11 mouse cellular contexts compared by ENCODE assay signal in the genomic region with DNA sequence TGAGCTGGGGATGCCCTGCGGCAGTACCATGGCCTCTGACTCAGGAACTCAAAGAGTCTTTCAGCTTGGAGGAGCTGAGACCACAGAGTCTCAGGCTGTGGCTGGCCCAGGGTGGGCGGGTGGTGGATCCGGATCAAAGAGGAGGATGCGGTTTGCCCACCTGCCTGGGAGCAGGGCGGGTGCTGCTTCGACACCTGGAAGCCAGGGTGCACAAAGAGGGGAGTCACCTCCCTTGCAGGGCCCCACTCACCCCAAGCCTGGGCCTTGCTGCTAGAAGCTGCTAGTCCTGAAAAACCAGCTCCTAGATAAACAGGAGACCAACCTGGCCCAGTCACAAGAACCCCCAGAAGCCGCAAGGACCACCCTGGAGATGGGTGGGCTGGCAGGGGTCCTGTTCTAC. TPM values are rescaled to one million over a fixed set of nuclear protein-coding genes. Genes with fewer than 3 reads are reported as not detected.
A peak's percentile ranks its signal among the peaks of the same experiment; 100 is the strongest.
DNase-seq lines count a peak whose midpoint lies in the region; ATAC-seq and TF ChIP-seq lines count a peak whose summit lies in the region.
"Had no signal": no experiment of that assay in that cellular context is flagged by ENCODE, and none has a peak within 500 bp of the region (broad histone marks: within the 10 kb centered on the region; RNA-seq: fewer than 3 reads in every experiment).

No protein-coding gene starts in this region.

- H3K4me3 ChIP-seq in heart, embryonic 13.5 days = no peak overlapping the region
- no peak overlapping the region for H3K4me3 ChIP-seq in spleen, adult 2 months (ENCODE audit: extremely low read depth, insufficient read depth, insufficient read length)
- H3K4me3 ChIP-seq in intestine, postnatal 0 days (ENCODE audit: low read depth, low read length) = no peak overlapping the region
- no peak overlapping the region for H3K4me3 ChIP-seq in midbrain, embryonic 11.5 days (ENCODE audit: low read depth, low read length)
- H3K4me3 ChIP-seq: hindbrain, embryonic 13.5 days; liver, embryonic 12.5 days had no signal

- peaks cover 43% of the 10 kb centered on the region for H3K36me3 ChIP-seq in heart, embryonic 13.5 days
- no peaks in the 10 kb centered on the region for H3K36me3 ChIP-seq in spleen, adult 2 months (ENCODE audit: control insufficient read depth, insufficient read depth, low read length)
- H3K36me3 ChIP-seq in intestine, postnatal 0 days (ENCODE audit: control insufficient read depth, insufficient read depth) = peaks cover 7% of the 10 kb centered on the region; the same call in 1 of the 2 replicates
- H3K36me3 ChIP-seq in midbrain, embryonic 11.5 days (ENCODE audit: control insufficient read depth, insufficient read depth, low read length) = peaks cover 17% of the 10 kb centered on the region

- H3K9me3 ChIP-seq in heart, embryonic 13.5 days = 0 out of 2 replicates have a peak, but pooled peaks cover 7% of the 10 kb centered on the region
- no peaks in the 10 kb centered on the region for H3K9me3 ChIP-seq in intestine, postnatal 0 days (ENCODE audit: control insufficient read depth)
- H3K9me3 ChIP-seq in midbrain, embryonic 11.5 days (ENCODE audit: control insufficient read depth, low read length) = peaks cover 5% of the 10 kb centered on the region; the same call in 1 of the 2 replicates
- H3K9me3 ChIP-seq: liver, embryonic 12.5 days had no signal

- no peak overlapping the region for H3K4me2 ChIP-seq in heart, embryonic 13.5 days
- no peak overlapping the region for H3K4me2 ChIP-seq in intestine, postnatal 0 days (replicated peaks; ENCODE audit: low read depth)
- H3K4me2 ChIP-seq in midbrain, embryonic 11.5 days = no peak overlapping the region
- H3K4me2 ChIP-seq: hindbrain, embryonic 13.5 days; liver, embryonic 12.5 days had no signal

- no peak for TF ChIP-seq CTCF in spleen, adult 2 months (IDR thresholded peaks at IDR 0.05; ENCODE audit: extremely low read depth, insufficient read depth, insufficient read length, insufficient replicate concordance)
- TF ChIP-seq CTCF in intestine, postnatal 0 days (IDR thresholded peaks at IDR 0.05; ENCODE audit: low read depth) = no peak

- peak overlapping the region; percentile 67; the same call in 1 of the 2 replicates for H3K9ac ChIP-seq in heart, embryonic 13.5 days
- H3K9ac ChIP-seq in intestine, postnatal 0 days (ENCODE audit: low read depth, low read length) = no peak overlapping the region
- H3K9ac ChIP-seq in midbrain, embryonic 11.5 days (ENCODE audit: low read length) = no peak overlapping the region
- H3K9ac ChIP-seq: hindbrain, embryonic 13.5 days; liver, embryonic 12.5 days had no signal

- TF ChIP-seq POLR2A in spleen, adult 2 months (IDR thresholded peaks at IDR 0.05; ENCODE audit: low read depth, low read length) = no peak

- WGBS in heart, embryonic 13.5 days = 90% methylated on average over 7 of the region's 7 CpGs
- WGBS in spleen, adult 2 months = 72% methylated on average over 7 of the region's 7 CpGs
- 58% methylated on average over 7 of the region's 7 CpGs for WGBS in intestine, postnatal 0 days
- whole genome bisulfite sequencing in midbrain, embryonic 11.5 days = 94% methylated on average over 7 of the region's 7 CpGs

- H3K27me3 ChIP-seq in heart, embryonic 13.5 days (replicated peaks) = no peaks in the 10 kb centered on the region
- no peaks in the 10 kb centered on the region for H3K27me3 ChIP-seq in spleen, adult 2 months (ENCODE audit: control insufficient read depth, insufficient read depth, low read length)
- no peaks in the 10 kb centered on the region for H3K27me3 ChIP-seq in intestine, postnatal 0 days (replicated peaks; ENCODE audit: control insufficient read depth, insufficient read depth, low read length)
- H3K27me3 ChIP-seq in midbrain, embryonic 11.5 days (ENCODE audit: control insufficient read depth, insufficient read depth, low read length) = no peaks in the 10 kb centered on the region
- H3K27me3 ChIP-seq: hindbrain, embryonic 13.5 days; liver, embryonic 12.5 days had no signal

- DNase-seq in heart, adult 18-20 months = no peak
- peak; percentile 22 to 35 for DNase-seq in spleen, adult 2 months (ENCODE audit: low read depth in 1 of 2, low spot score in 2 of 2)
- DNase-seq in spleen, postnatal 4 days (ENCODE audit: low spot score in 2 of 2) = no peak
- peak; percentile 95 for DNase-seq in thymus, postnatal 25 days
- DNase-seq in midbrain, embryonic 11.5 days (ENCODE audit: low spot score, missing footprints) = no peak
- no peak for DNase-seq in adrenal gland, adult 18-20 months (ENCODE audit: low spot score in 2 of 2)

- peak overlapping the region; percentile 89 for H3K27ac ChIP-seq in heart, embryonic 13.5 days (replicated peaks)
- H3K27ac ChIP-seq in spleen, adult 2 months (ENCODE audit: insufficient read depth, low read length) = 0 out of 2 replicates have a peak overlapping the region, but pooled peaks have one; percentile 3
- H3K27ac ChIP-seq in intestine, postnatal 0 days (ENCODE audit: low read depth, low read length) = 0 out of 2 replicates have a peak overlapping the region, but pooled peaks have one; percentile 50
- H3K27ac ChIP-seq in midbrain, embryonic 11.5 days (ENCODE audit: low read depth, low read length) = no peak overlapping the region
- H3K27ac ChIP-seq: hindbrain, embryonic 13.5 days; liver, embryonic 12.5 days had no signal

- peaks cover 57% of the 10 kb centered on the region for H3K4me1 ChIP-seq in heart, embryonic 13.5 days
- H3K4me1 ChIP-seq in spleen, adult 2 months (ENCODE audit: control insufficient read depth, insufficient read depth, insufficient read length) = peaks cover 12% of the 10 kb centered on the region
- H3K4me1 ChIP-seq in intestine, postnatal 0 days (replicated peaks; ENCODE audit: control insufficient read depth, insufficient read depth, low read length) = peaks cover 16% of the 10 kb centered on the region; the same call in 1 of the 2 replicates
- H3K4me1 ChIP-seq in midbrain, embryonic 11.5 days (ENCODE audit: control insufficient read depth, insufficient read depth, low read length) = peaks cover 2% of the 10 kb centered on the region; the same call in 1 of the 2 replicates

- no peak for ATAC-seq in heart, embryonic 13.5 days (ENCODE audit: extremely low read depth, insufficient number of reproducible peaks, low FRiP score, low TSS enrichment)
- no peak for ATAC-seq in intestine, postnatal 0 days
- no peak for ATAC-seq in midbrain, embryonic 11.5 days (ENCODE audit: low FRiP score)
- ATAC-seq: liver, embryonic 12.5 days; midbrain, embryonic 16.5 days had no signal

RNA-seq across cellular contexts. Expression of a gene that starts 12.0 kb away (rescaled TPM):
- 53.4 and 56.5 TPM in 2 replicates for polyA plus RNA-seq in heart, embryonic 13.5 days (2015; fragmentation: Nextera tagmentation; extraction: Ambion mirVana)
- total RNA-seq in heart, adult 18-20 months (2021) = 10 to 100 TPM; 18.2 to 20.5 TPM
- 9.2 and 12.1 TPM in 2 replicates for polyA plus RNA-seq in spleen, adult 2 months (2012; rRNA removed)
- polyA plus RNA-seq in intestine, postnatal 0 days (2015; fragmentation: Nextera tagmentation; extraction: Ambion mirVana) = 42.8 and 46.8 TPM in 2 replicates
- polyA plus RNA-seq in midbrain, embryonic 11.5 days (2014; fragmentation: Nextera tagmentation; extraction: Ambion mirVana) = 86.5 and 88.1 TPM in 2 replicates
- total RNA-seq in adrenal gland, adult 18-20 months (2021) = 10 to 100 TPM; 44.9 to 71.0 TPM

Comparison
In these comparisons a context has a peak if more than half of its experiments do, and no peak if none do; other contexts are left out.
1. DNase-seq: peak in spleen, adult 2 months (2 of 2) and thymus, postnatal 25 days (single experiment); none in heart, adult 18-20 months (0 of 2), spleen, postnatal 4 days (0 of 2), midbrain, embryonic 11.5 days (single experiment) and adrenal gland, adult 18-20 months (0 of 2).